Mouse (Mus musculus) CD4-positive naive resting alpha-beta T cell, adult 76 days (primary cell): Measurements from ENCODE around the gene Manbal. TPM values are rescaled to one million over a fixed set of nuclear protein-coding genes. Genes with fewer than 3 reads are reported as not detected.

ENCODE experiments used
- total RNA-seq: library from RNA; stranded (reverse); gene quantifications from one replicate; pipeline ENCODE4 v1.2.4, GENCODE M21; 2023

Gene Manbal
- total RNA-seq, result 22.8 TPM

DNA sequence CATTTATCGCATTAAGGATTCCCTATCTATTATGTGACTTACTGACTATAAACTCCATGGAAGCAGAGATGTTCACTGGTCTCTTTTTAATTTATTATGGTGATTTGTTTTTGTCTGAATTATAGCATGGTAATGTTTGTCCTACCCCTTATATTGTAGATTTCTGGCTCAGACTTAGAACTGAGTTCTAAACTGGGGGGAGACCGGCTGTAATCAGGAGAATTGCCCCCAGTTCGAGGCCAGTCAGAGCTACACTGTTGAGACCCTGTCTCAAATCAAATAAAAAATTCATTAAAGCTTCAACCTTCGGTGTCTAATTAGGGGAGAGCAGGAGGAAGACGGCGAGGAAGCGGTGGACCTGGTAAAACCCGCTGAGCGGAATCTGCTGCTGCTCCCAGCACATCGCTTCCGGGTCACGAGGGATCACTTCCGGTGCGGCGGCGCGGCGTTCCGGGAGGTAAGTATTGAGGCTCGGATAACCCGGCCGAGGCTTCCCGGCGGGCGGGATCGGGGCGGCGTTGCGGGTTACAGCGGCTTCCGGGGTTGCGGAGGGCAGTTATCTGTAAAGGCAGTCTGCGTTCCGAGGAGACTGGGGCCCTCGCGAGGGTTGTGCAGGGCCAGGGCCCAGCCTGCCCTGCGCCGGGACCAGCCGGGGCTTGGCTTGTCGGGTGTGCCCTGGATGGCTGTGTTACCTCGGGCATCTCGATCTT lies at the start of gene Manbal:
Gene Manbal, plus strand, starts transcription at position 411 of the 710 bp plus-strand sequence.

DNA sequence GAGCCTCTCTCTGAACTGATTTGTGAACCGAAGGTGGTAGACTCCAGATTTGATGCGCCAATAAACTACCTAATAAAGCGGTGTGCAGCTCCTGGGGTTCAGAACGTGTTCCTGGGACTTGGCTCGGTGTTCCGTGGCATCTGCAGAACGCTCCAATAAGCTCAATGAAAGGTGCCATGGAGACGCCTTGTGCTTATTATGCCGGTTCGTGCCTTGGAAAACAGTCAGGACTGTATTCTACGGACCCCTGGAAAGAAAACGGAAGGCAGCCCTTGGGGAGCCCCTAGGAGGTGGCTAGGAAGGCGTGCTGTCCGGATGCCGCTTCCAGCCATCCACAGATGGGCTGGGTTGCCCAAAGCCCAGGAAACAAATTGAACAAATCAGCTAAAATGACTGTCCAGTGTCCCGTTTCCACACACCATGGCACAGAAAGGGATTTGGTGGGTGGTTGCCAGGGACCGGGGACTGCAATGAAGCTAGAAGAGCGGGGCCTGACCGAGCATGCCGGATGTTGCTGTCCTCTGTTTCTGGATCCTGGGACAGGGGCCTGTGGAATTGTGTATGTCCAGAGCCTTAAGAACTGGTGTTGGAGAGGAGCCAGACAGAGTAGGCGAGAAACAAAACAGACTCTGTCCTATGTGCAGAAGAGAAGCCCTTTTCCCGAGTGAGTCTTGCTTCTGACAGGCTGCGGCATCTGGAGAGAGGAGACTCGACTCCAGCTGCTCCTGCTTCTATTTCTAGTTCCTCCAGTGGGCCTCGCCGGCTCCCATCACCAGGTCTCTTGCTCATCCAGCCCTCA lies 19.8 kb upstream of the Manbal start, which contains the start of gene Ghrh:
Gene Ghrh, minus strand, starts transcription at position 146 of the 799 bp plus-strand sequence.

DNA sequence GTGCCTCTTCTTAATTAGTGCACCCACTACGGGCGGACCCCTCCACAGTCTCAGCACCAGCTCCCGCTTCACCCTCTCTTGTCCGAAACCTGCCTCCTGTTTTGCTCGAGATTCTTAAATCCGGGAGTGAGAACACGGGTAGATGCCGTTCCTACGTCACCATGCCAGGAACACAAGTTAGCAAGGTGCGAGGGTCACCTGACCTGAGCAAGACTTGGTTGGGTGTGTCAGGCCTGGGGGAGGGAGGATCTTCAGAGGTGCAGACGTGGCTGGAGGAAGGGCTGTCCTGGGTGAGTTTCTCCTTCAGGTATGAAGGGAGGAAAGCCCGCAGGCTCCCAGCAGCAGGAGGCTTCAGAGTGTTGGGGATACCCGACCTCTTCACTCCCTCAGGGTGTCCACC lies 50.8 kb downstream of the Manbal start, which contains the start of gene Src:
Gene Src, plus strand, starts transcription at position 239 of the 400 bp plus-strand sequence.

Other genes with a start within 250 kb of the Manbal start
- gene Samhd1, start 232.3 kb upstream of the Manbal start, total RNA-seq, result 358 TPM
- 27.4 TPM for gene Rbl1, start 163.1 kb upstream of the Manbal start, total RNA-seq
- 109 TPM for gene Rpn2, start 88.6 kb upstream of the Manbal start, total RNA-seq
- gene Mroh8, start 88.0 kb upstream of the Manbal start, total RNA-seq, result not detected
- gene Ghrh, start 20.1 kb upstream of the Manbal start, total RNA-seq, result not detected
- gene Src, start 50.9 kb downstream of the Manbal start, total RNA-seq, result 1.1 TPM
- not detected for gene Nnat, start 192.5 kb downstream of the Manbal start, total RNA-seq
- gene Blcap, start 203.7 kb downstream of the Manbal start, total RNA-seq, result 27.1 TPM